8 mouse cellular contexts compared by ENCODE assay signal in the genomic region with DNA sequence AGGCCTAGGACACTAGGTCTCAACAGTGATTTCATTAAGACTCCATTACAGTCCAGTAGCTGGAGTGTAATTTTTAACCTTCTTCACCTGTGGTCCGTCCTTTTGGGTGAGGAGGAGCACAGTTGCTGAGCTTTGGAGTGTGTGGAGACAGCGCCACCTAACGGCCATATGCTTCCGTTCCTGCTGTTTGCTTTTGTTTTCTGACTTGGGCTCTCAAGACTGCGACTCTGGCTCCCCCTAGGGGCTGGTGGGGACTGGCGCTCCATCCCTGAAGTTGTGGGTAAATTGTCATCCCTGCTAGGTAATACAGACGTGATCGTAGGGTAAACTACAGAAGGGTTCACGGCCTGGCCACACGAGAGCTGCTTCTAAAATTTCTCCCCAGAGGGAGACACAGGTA. TPM values are rescaled to one million over a fixed set of nuclear protein-coding genes. Genes with fewer than 3 reads are reported as not detected.
DNase-seq lines count a peak whose midpoint lies in the region; ATAC-seq and TF ChIP-seq lines count a peak whose summit lies in the region.

No protein-coding gene starts in this region.

- DNase-seq in Patski (ENCODE audit: low read depth, low spot score): peak; percentile 59
- peak; percentile 99 for DNase-seq in cerebellum, adult 9-10 months
- DNase-seq in frontal cortex, postnatal 10 days (ENCODE audit: low spot score in 2 of 2): peak; percentile 79 to 93
- DNase-seq in hindbrain, postnatal 0 days (ENCODE audit: low spot score): peak; percentile 97
- DNase-seq in left cerebral cortex, adult 11 months (ENCODE audit: low spot score): peak; percentile 93
- DNase-seq in lung, postnatal 4 days: peak; percentile 89 to 95
- DNase-seq in right cerebral cortex, adult 18-20 months: peak; percentile 94
- DNase-seq in urinary bladder, adult 18-20 months (ENCODE audit: low spot score in 2 of 2): peak; percentile 87 to 88

- no peaks in the 10 kb centered on the region for H3K36me3 ChIP-seq in hindbrain, postnatal 0 days (ENCODE audit: insufficient read depth, low read length)

- no peaks in the 10 kb centered on the region for H3K4me1 ChIP-seq in hindbrain, postnatal 0 days (ENCODE audit: insufficient read depth, low read length)

- in situ Hi-C loops in Patski (cut with MboI; ENCODE audit: low pct_unique_long_range_greater_than_20kb): loop anchor here (10.0 kb wide), 1 partner anchor 202 kb away; no protein-coding TSS in a partner anchor

- no peak overlapping the region for H3K9ac ChIP-seq in hindbrain, postnatal 0 days (replicated peaks; ENCODE audit: low read length)

- H3K27me3 ChIP-seq in Patski: peaks cover under 1% of the 10 kb centered on the region
- H3K27me3 ChIP-seq in hindbrain, postnatal 0 days (ENCODE audit: insufficient read depth, low read length): no peaks in the 10 kb centered on the region

- H3K27ac ChIP-seq in hindbrain, postnatal 0 days: no peak overlapping the region

- POLR2A ChIA-PET in Patski (lab: Charles Lee): no interaction called here

- CTCF ChIA-PET in Patski (lab: Charles Lee): interaction anchor here (0.7 to 1.7 kb wide), 11 partner anchors 9 to 127 kb away, joined by 3 to 11 read pairs (median 4); no protein-coding TSS in a partner anchor

- no peak for TF ChIP-seq CTCF in Patski (IDR thresholded peaks at IDR 0.05)
- TF ChIP-seq CTCF in hindbrain, postnatal 0 days (IDR thresholded peaks at IDR 0.05; ENCODE audit: low read depth): peak; percentile 100

- H3K4me2 ChIP-seq in hindbrain, postnatal 0 days (ENCODE audit: low read depth, low read length): no peak overlapping the region

- no peaks in the 10 kb centered on the region for H3K9me3 ChIP-seq in hindbrain, postnatal 0 days (ENCODE audit: low read length)

- under 1% methylated on average over 10 of the region's 10 CpGs for WGBS in hindbrain, postnatal 0 days

- ATAC-seq in Patski: peak; percentile 80
- peak; percentile 75 for ATAC-seq in hindbrain, postnatal 0 days

- H3K4me3 ChIP-seq in hindbrain, postnatal 0 days (ENCODE audit: low read length): no peak overlapping the region

RNA-seq across cellular contexts. Expression of a gene that starts 39.3 kb away (rescaled TPM):
- polyA plus RNA-seq in Patski (2021): 13.2 TPM
- total RNA-seq in hindbrain, postnatal 0 days (2014; rRNA removed): 92.9 and 97.9 TPM in 2 replicates
- polyA plus RNA-seq in hindbrain, postnatal 0 days (2015; fragmentation: Nextera tagmentation; extraction: Ambion mirVana): 143 and 152 TPM in 2 replicates

RNA-seq across cellular contexts. Expression of a gene that starts 48.0 kb away (rescaled TPM):
- 22.6 TPM for polyA plus RNA-seq in Patski (2021)
- 30.8 and 38.3 TPM in 2 replicates for total RNA-seq in hindbrain, postnatal 0 days (2014; rRNA removed)
- 20.4 and 21.4 TPM in 2 replicates for polyA plus RNA-seq in hindbrain, postnatal 0 days (2015; fragmentation: Nextera tagmentation; extraction: Ambion mirVana)

RNA-seq across cellular contexts. Expression of a gene that starts 50.2 kb away (rescaled TPM):
- polyA plus RNA-seq in Patski (2021): not detected
- total RNA-seq in hindbrain, postnatal 0 days (2014; rRNA removed): not detected in 2 replicates
- polyA plus RNA-seq in hindbrain, postnatal 0 days (2015; fragmentation: Nextera tagmentation; extraction: Ambion mirVana): not detected in 2 replicates

Comparison
In these comparisons a context has a peak if more than half of its experiments do, and no peak if none do; other contexts are left out.
1. RNA of a gene that starts 39.3 kb away (polyA plus RNA-seq): 143 to 152 TPM in hindbrain, postnatal 0 days; 13.2 TPM in Patski (single experiment); every median in the first group is over 10 times any median in the second.
2. Peak in every context shown above with its lines, with median percentiles within 50 percentile points of each other: DNase-seq.